22 mouse cellular contexts compared by ENCODE assay signal in the genomic region with DNA sequence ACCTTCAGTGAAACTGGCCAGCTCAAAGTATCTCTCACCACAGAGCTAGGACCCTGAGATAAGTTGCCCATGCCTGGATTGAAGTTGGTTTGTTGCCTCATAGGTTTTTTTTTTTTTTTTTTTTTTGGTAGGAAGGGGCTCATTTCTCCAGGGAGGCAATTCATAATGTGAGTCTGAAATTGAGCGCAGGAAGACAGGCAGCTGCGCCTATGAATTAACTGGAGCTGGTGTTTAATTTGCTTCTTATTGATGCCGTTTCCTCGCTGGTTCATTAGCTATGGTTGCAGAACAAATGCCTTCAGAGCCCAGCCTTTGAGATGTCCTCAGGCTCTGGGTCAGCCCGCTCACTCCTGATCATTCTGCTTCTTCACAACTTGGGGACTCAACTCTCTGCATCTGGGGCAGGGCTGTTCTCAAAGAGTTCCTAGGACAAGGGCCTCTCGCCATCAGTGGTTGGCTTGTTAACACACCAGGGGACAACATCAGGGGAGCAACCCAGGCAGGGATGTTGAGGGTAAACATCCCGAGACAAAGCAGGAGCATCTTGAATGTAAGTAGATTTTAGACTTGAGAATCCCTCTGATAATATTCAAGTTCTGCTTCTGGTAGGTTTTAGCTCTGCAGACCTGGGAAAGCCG.
DNase-seq lines count a peak whose midpoint lies in the region; ATAC-seq lines count a peak whose summit lies in the region.
"Had no signal": no experiment of that assay in that cellular context is flagged by ENCODE, and none has a peak within 500 bp of the region (broad histone marks: within the 10 kb centered on the region; RNA-seq: fewer than 3 reads in every experiment).

No protein-coding gene starts in this region.

- peak; percentile 4 for DNase-seq in hindbrain, embryonic 11.5 days (ENCODE audit: low spot score)
- no peak for DNase-seq in hindbrain, embryonic 10.5 days (ENCODE audit: low spot score)
- DNase-seq in midbrain, embryonic 14.5 days, result peak; percentile 62
- DNase-seq in midbrain, embryonic 10.5 days (ENCODE audit: low spot score), result no peak
- DNase-seq in retina, embryonic 14.5 days (ENCODE audit: low spot score), result peak; percentile 3
- DNase-seq: adrenal gland, adult 8-10 months; adrenal gland, postnatal 36 days; cerebellum, adult 11 months; cerebellum, adult 8-10 months; cerebellum, postnatal 14 days; embryo, embryonic 11 days; gastrocnemius, postnatal 10 days; heart, adult 2 months; heart, postnatal 36 days had no signal

- H3K9me3 ChIP-seq in hindbrain, embryonic 11.5 days (ENCODE audit: control insufficient read depth, low read length), result no peaks in the 10 kb centered on the region
- H3K9me3 ChIP-seq in hindbrain, embryonic 10.5 days, result no peaks in the 10 kb centered on the region
- no peaks in the 10 kb centered on the region for H3K9me3 ChIP-seq in midbrain, embryonic 14.5 days (ENCODE audit: control insufficient read depth, low read length)
- no peaks in the 10 kb centered on the region for H3K9me3 ChIP-seq in midbrain, embryonic 10.5 days (replicated peaks)
- H3K9me3 ChIP-seq: embryonic facial prominence, embryonic 15.5 days; forebrain, embryonic 10.5 days; forebrain, embryonic 15.5 days; heart, embryonic 13.5 days had no signal

- no peaks in the 10 kb centered on the region for H3K4me1 ChIP-seq in hindbrain, embryonic 11.5 days (replicated peaks; ENCODE audit: control insufficient read depth, insufficient read depth, low read length)
- no peaks in the 10 kb centered on the region for H3K4me1 ChIP-seq in hindbrain, embryonic 10.5 days (replicated peaks)
- peaks cover 4% of the 10 kb centered on the region; the same call in 1 of the 2 replicates for H3K4me1 ChIP-seq in midbrain, embryonic 14.5 days (ENCODE audit: control insufficient read depth, insufficient read depth, low read length)
- no peaks in the 10 kb centered on the region for H3K4me1 ChIP-seq in midbrain, embryonic 10.5 days
- H3K4me1 ChIP-seq: embryonic facial prominence, embryonic 15.5 days; heart, embryonic 13.5 days had no signal

- H3K9ac ChIP-seq in hindbrain, embryonic 11.5 days (ENCODE audit: low read depth, low read length), result no peak overlapping the region
- no peak overlapping the region for H3K9ac ChIP-seq in midbrain, embryonic 14.5 days (replicated peaks; ENCODE audit: low read length)
- H3K9ac ChIP-seq: embryonic facial prominence, embryonic 15.5 days; forebrain, embryonic 15.5 days; heart, embryonic 13.5 days had no signal

- no peaks in the 10 kb centered on the region for H3K36me3 ChIP-seq in hindbrain, embryonic 11.5 days (ENCODE audit: control insufficient read depth, insufficient read depth, low read length)
- no peaks in the 10 kb centered on the region for H3K36me3 ChIP-seq in hindbrain, embryonic 10.5 days
- H3K36me3 ChIP-seq in midbrain, embryonic 14.5 days (ENCODE audit: control insufficient read depth, insufficient read depth, low read length), result no peaks in the 10 kb centered on the region
- no peaks in the 10 kb centered on the region for H3K36me3 ChIP-seq in midbrain, embryonic 10.5 days
- H3K36me3 ChIP-seq: embryonic facial prominence, embryonic 15.5 days; forebrain, embryonic 10.5 days; forebrain, embryonic 15.5 days; G1E; heart, embryonic 13.5 days had no signal

- no peak for ATAC-seq in hindbrain, embryonic 11.5 days (ENCODE audit: low FRiP score)
- ATAC-seq in midbrain, embryonic 14.5 days (ENCODE audit: low FRiP score, low TSS enrichment), result no peak
- ATAC-seq in CD4-positive, CD25-positive, alpha-beta regulatory T cell, adult 4 months, result no peak
- ATAC-seq: forebrain, embryonic 15.5 days; intestine, embryonic 16.5 days had no signal

- H3K4me2 ChIP-seq in hindbrain, embryonic 11.5 days (replicated peaks; ENCODE audit: low read depth, low read length), result no peak overlapping the region
- H3K4me2 ChIP-seq in midbrain, embryonic 14.5 days (ENCODE audit: low read length), result no peak overlapping the region
- H3K4me2 ChIP-seq: embryonic facial prominence, embryonic 15.5 days; forebrain, embryonic 15.5 days; heart, embryonic 13.5 days had no signal

- H3K27me3 ChIP-seq in hindbrain, embryonic 11.5 days (ENCODE audit: control insufficient read depth, insufficient read depth, low read length), result no peaks in the 10 kb centered on the region
- H3K27me3 ChIP-seq in hindbrain, embryonic 10.5 days (ENCODE audit: insufficient read depth, poor library complexity, severe bottlenecking), result no peaks in the 10 kb centered on the region
- H3K27me3 ChIP-seq in midbrain, embryonic 14.5 days (ENCODE audit: control insufficient read depth, insufficient read depth, low read length), result no peaks in the 10 kb centered on the region
- no peaks in the 10 kb centered on the region for H3K27me3 ChIP-seq in midbrain, embryonic 10.5 days (ENCODE audit: low read depth, poor library complexity, severe bottlenecking)
- H3K27me3 ChIP-seq: embryonic facial prominence, embryonic 15.5 days; forebrain, embryonic 15.5 days; heart, embryonic 13.5 days had no signal

- no peak overlapping the region for H3K4me3 ChIP-seq in hindbrain, embryonic 11.5 days (ENCODE audit: low read depth, low read length)
- H3K4me3 ChIP-seq in hindbrain, embryonic 10.5 days, result no peak overlapping the region
- no peak overlapping the region for H3K4me3 ChIP-seq in midbrain, embryonic 14.5 days (replicated peaks; ENCODE audit: low read depth, low read length)
- no peak overlapping the region for H3K4me3 ChIP-seq in midbrain, embryonic 10.5 days
- H3K4me3 ChIP-seq: embryonic facial prominence, embryonic 15.5 days; erythroblast, embryonic 14.5 days; forebrain, embryonic 10.5 days; forebrain, embryonic 15.5 days; heart, adult 2 months; heart, embryonic 13.5 days had no signal

- no peak overlapping the region for H3K27ac ChIP-seq in hindbrain, embryonic 11.5 days (ENCODE audit: low read depth, low read length)
- no peak overlapping the region for H3K27ac ChIP-seq in hindbrain, embryonic 10.5 days
- H3K27ac ChIP-seq in midbrain, embryonic 14.5 days (replicated peaks; ENCODE audit: low read depth, low read length), result no peak overlapping the region
- no peak overlapping the region for H3K27ac ChIP-seq in midbrain, embryonic 10.5 days (replicated peaks)
- H3K27ac ChIP-seq: embryonic facial prominence, embryonic 15.5 days; forebrain, embryonic 10.5 days; forebrain, embryonic 15.5 days; heart, adult 2 months; heart, embryonic 13.5 days had no signal

- 71% methylated on average over 8 of the region's 8 CpGs for WGBS in hindbrain, embryonic 11.5 days
- 72% methylated on average over 8 of the region's 8 CpGs for WGBS in hindbrain, embryonic 10.5 days
- WGBS in midbrain, embryonic 14.5 days, result 52% methylated on average over 8 of the region's 8 CpGs
- WGBS in midbrain, embryonic 10.5 days, result 84% methylated on average over 8 of the region's 8 CpGs

Comparison
In these comparisons a context has a peak if more than half of its experiments do, and no peak if none do; other contexts are left out.
1. DNase-seq: peak in hindbrain, embryonic 11.5 days (single experiment), midbrain, embryonic 14.5 days (single experiment) and retina, embryonic 14.5 days (single experiment); none in hindbrain, embryonic 10.5 days (single experiment) and midbrain, embryonic 10.5 days (single experiment).